Mouse (Mus musculus): Measurements from ENCODE around the gene Hrg.
"Not testable (repeated sequence)": the region's sequence is repeated elsewhere in the genome, so short reads cannot be mapped to it uniquely, and the experiment has no call there.

Gene Hrg

GRCm38 (mm10) chr16:22950840-22951395, at the start of gene Hrg:
Gene Hrg, plus strand, starts transcription at chr16:22951072.
- no peak for DNase-seq (ENCODE audit: low read depth, low spot score)

GRCm38 (mm10) chr16:22901326-22901725, 49.5 kb upstream of the Hrg start:
- no peak for DNase-seq (ENCODE audit: low read depth, low spot score)

- DNase-seq (ENCODE audit: low read depth, low spot score) = no peak
Measured at GRCm38 (mm10) chr16:22909290-22909689, 41.6 kb upstream of the Hrg start.

- no peak for DNase-seq (ENCODE audit: low read depth, low spot score)
Measured at GRCm38 (mm10) chr16:22911986-22912385, 38.9 kb upstream of the Hrg start.

GRCm38 (mm10) chr16:22912886-22913285, 38.0 kb upstream of the Hrg start:
- DNase-seq (ENCODE audit: low read depth, low spot score) = no peak

GRCm38 (mm10) chr16:22914276-22914675, 36.6 kb upstream of the Hrg start:
- DNase-seq (ENCODE audit: low read depth, low spot score) = no peak

- DNase-seq (ENCODE audit: low read depth, low spot score) = no peak
Measured at GRCm38 (mm10) chr16:22918034-22918433, 32.8 kb upstream of the Hrg start, which contains the start of gene Fetub. Gene Fetub, plus strand, starts transcription at chr16:22918334.

GRCm38 (mm10) chr16:22918664-22919312, 32.1 kb upstream of the Hrg start:
- DNase-seq (ENCODE audit: low read depth, low spot score) = no peak

GRCm38 (mm10) chr16:22919971-22920854, 30.7 kb upstream of the Hrg start:
- no peak for DNase-seq (ENCODE audit: low read depth, low spot score)

GRCm38 (mm10) chr16:22921761-22922160, 29.1 kb upstream of the Hrg start:
- DNase-seq (ENCODE audit: low read depth, low spot score) = no peak

- no peak for DNase-seq (ENCODE audit: low read depth, low spot score)
Measured at GRCm38 (mm10) chr16:22922433-22922832, 28.4 kb upstream of the Hrg start.

- peak; percentile 35 for DNase-seq (ENCODE audit: low read depth, low spot score)
Measured at GRCm38 (mm10) chr16:22929575-22929974, 21.3 kb upstream of the Hrg start.

GRCm38 (mm10) chr16:22931431-22932200, 19.3 kb upstream of the Hrg start:
- no peak for DNase-seq (ENCODE audit: low read depth, low spot score)

GRCm38 (mm10) chr16:22937631-22938030, 13.2 kb upstream of the Hrg start:
- no peak for DNase-seq (ENCODE audit: low read depth, low spot score)

GRCm38 (mm10) chr16:22938541-22938940, 12.3 kb upstream of the Hrg start:
- DNase-seq (ENCODE audit: low read depth, low spot score) = no peak

GRCm38 (mm10) chr16:22939120-22939695, 11.7 kb upstream of the Hrg start:
- DNase-seq (ENCODE audit: low read depth, low spot score) = no peak

GRCm38 (mm10) chr16:22941825-22942476, 8.9 kb upstream of the Hrg start:
- not testable (repeated sequence) for DNase-seq (ENCODE audit: low read depth, low spot score)

GRCm38 (mm10) chr16:22947371-22947770, 3.5 kb upstream of the Hrg start:
- no peak for DNase-seq (ENCODE audit: low read depth, low spot score)

GRCm38 (mm10) chr16:22953069-22953468, 2.2 kb downstream of the Hrg start:
- DNase-seq (ENCODE audit: low read depth, low spot score) = no peak

GRCm38 (mm10) chr16:22955397-22956084, 4.7 kb downstream of the Hrg start:
- DNase-seq (ENCODE audit: low read depth, low spot score) = no peak
